Mouse (Mus musculus): ENCODE measurements at regions not wholly inside any gene's neighbourhood (a gene's known extent, or its start where the extent isn't known, plus 50 kb on each side); places are given as distances from the start of the nearest gene placed in this dataset.

DNA sequence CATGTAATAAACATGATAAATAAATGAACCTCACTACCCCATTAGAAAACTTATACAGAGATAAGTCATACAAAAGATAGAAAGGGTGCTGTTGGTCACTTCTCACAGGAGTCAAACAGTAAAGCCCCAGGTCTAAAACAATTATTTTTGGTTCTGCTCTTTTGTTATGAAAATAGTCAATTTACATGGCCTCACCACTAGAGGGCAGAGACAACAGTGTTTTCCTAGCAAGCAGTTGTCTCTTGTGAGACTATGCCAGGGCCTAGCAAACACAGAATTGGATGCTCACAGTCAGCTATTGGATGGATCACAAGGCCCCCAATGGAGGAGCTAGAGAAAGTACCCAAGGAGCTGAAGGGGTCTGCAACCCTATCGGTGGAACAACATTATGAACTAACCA lies 96.3 kb upstream of the 4930550L24Rik start:
- DNase-seq, result peak; percentile 3

Data from cerebellum, adult 9-11 months (tissue).